Mouse (Mus musculus): ENCODE data around the gene Lpcat2b. TPM values are rescaled to one million over a fixed set of nuclear protein-coding genes. Genes with fewer than 3 reads are reported as not detected.
A peak's percentile ranks its signal among the peaks of the same experiment; 100 is the strongest.
"Not testable (repeated sequence)": the region's sequence is repeated elsewhere in the genome, so short reads cannot be mapped to it uniquely, and the experiment has no call there.

Gene Lpcat2b
- total RNA-seq (2021) = under 1 TPM; 0.25 to 0.30 TPM

GRCm38 (mm10) chr5:107431249-107431648 lies at the start of gene Lpcat2b:
Lpcat2b (plus strand) TSS chr5:107431549.
- DNase-seq = no peak

GRCm38 (mm10) chr5:107386448-107386847 lies 44.9 kb upstream of the Lpcat2b start:
- DNase-seq = not testable (repeated sequence)

- DNase-seq = no peak
These were observed 43.6 kb upstream of the Lpcat2b start for GRCm38 (mm10) chr5:107387788-107388187.

GRCm38 (mm10) chr5:107389373-107389772 lies 42.0 kb upstream of the Lpcat2b start:
- DNase-seq = no peak

- no peak for DNase-seq
These were observed 36.9 kb upstream of the Lpcat2b start for GRCm38 (mm10) chr5:107394437-107394836.

DNA sequence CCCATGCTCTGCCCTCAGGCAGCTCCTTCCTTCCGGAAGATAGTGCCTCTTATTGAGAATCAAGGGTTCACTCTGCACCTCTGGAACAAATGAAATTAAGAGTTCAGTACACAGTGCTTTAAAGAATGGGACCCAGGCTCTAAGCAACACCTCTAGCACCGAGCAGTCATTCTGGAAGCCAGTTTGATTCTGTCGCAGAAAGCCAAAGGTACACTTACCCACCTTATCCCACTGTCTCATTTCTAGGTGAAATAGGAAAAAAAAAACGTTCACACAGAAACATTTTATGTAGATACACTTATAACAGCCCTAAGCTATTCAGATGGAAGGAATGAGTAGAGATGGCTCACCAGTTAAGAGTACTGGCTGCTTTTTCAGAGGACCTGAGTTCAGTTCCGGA lies 28.9 kb upstream of the Lpcat2b start, which contains the start of gene Ephx4:
Gene Ephx4, plus strand, starts transcription at position 301 of the 400 bp plus-strand sequence.
- DNase-seq = no peak

DNA sequence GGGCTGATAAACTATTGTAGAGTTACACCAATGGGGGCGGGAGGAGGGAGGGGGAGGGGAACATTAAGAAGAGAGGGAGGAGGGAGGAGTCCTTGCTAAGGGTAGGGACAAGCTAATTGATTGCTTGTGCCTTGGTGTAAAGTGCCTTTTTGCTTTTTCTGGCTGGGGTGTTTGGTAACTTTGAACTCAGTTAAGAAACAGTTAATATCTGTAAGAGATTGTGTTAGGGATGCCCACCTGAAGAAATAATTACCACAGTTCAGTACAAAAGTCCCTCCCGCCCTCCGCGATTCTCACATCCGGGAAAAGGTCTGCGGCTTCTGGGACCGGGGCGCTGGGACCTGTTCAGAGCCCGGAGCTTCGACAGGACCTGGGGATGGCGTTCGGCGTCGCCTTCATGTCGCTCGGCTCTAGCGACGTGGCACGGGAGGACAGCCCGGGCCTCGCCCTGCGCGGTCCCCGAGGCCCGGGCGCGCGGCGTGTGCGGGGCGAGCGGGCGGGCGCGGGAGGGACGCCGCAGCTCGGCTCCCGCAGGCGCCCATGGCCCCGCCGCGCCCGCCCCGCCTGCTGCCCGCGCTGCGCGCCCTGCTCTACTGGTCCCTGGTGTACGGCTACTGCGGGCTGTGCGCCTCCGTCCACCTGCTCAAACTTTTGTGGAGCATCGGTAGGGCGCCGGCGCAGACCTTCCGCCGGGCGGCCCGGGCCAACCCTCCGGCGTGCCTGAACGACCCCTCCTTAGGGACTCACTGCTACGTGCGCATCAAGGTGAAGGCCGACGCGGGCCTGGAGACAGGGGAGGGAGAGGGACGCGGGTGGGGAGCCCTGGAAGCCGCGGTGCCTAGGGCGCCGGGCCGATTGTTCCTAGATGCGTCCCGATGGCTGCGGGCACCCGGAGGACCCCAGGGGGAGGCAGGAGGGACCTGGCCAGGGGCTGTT lies 28.1 kb upstream of the Lpcat2b start:
- DNase-seq = peak in 1 of 2 experiments; percentile 37

GRCm38 (mm10) chr5:107403947-107404684 lies 27.2 kb upstream of the Lpcat2b start:
- peak in 1 of 2 experiments; percentile 61 for DNase-seq

DNA sequence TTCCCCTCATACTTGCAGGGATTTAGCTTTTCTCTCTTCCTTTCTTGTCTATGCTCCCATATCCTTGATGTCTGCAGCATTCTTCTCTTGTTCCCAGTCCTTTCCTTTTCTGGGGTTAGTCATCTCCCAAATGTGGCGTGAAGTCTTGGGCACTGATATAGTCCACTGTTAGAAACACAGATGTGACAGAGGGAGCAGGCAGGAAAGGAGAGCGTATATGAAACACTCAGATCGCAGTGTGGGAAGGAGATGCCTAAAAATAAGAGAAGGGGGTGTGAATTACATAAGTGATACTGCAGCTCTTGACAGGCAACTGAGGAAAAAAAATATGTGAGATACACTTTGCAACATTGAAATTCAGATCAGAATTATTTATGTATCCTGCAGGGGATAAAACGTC lies 26.0 kb upstream of the Lpcat2b start:
- peak in 1 of 2 experiments; percentile 26 for DNase-seq

- no peak for DNase-seq
These were observed 21.0 kb upstream of the Lpcat2b start for GRCm38 (mm10) chr5:107410305-107410704.

DNA sequence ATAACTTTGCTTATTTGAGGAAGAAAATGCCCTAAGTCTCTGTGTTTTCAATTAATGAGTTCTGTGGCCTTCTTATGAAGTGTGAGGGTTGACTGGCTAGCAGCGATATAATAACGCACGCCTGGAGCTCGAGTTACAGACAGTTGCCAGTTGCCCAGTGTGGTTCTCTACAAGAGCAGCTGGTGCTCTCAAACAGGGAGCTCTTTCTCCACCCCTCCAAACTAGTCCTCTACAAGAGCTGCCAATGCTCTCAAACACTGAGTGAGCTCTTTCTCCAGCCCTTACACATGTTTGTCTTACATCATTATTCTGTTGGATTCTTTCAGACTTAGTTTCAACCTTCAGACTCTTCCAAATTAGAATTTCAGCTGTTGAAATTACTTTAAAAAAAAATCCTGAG lies 20.0 kb upstream of the Lpcat2b start:
- no peak for DNase-seq

DNA sequence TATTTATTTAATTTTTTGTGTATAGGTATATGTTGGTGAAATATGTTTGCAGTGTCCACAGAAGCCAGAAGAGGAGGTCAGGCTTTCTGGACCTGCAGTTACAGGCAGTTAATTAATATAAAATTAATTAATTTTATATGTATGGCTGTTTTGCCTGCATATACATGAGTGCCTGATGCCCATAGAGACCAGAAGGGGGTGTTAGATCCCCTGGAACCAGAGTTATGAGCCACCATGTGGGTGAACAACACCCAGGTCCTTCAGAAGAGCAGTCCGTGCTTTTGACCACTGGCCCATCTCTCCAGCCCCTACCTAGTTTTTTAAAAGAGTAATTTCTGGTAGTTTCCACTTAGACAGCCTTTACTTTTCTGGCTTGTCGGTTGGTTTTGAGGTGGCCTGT lies 19.1 kb upstream of the Lpcat2b start:
- no peak for DNase-seq

- peak in 1 of 2 experiments; percentile 20 for DNase-seq
These were observed 16.3 kb upstream of the Lpcat2b start for GRCm38 (mm10) chr5:107415098-107415497.

GRCm38 (mm10) chr5:107421676-107422075 lies 9.7 kb upstream of the Lpcat2b start:
- DNase-seq = no peak

DNA sequence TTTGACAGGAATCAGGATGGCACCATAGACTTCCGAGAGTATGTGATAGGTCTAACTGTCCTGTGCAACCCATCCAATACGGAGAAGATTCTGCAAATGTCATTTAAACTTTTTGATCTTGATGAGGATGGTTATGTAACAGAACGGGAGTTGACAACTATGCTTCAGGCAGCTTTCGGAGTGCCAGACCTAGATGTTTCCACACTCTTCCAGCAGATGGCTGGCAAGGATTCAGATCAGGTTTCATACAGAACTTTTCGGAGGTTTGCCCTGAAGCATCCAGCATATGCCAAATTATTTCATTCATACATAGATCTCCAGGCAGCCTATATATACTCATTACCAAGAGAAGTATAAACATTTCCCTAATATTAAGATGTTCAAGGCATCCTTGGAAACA lies 2.7 kb downstream of the Lpcat2b start:
- DNase-seq = no peak

GRCm38 (mm10) chr5:107436185-107436584 lies 4.8 kb downstream of the Lpcat2b start:
- no peak for DNase-seq

DNA sequence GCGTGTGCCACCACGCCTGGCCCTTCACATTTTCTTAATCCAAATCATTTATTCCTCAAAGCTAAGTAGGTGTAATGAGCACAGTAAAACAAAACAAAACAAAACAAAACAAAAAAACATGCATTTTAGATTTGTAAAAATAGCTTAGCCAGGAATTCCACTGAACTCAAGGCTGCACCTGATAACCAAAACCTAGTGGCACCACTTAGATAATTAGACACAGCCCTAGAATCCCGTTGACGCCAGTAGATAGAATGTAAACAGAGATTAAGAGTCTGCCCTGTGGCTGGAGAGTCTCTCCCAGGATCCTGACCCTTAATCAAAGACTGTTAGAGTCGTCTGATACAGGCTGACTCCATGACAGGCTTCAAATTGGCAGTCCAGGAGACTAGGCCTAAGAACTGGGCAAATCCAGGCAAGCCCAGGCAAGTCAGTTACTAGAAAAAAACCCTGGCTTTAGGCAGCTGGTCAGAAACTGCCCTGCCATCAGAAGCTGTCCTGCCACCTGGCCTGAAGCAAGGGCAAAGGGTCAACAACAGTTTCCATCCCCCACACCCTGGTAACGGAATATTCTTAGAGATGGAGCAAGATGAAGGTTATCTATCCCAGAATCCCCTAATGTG lies 5.3 kb downstream of the Lpcat2b start:
- DNase-seq = no peak

- peak; percentile 89 to 91 for DNase-seq
These were observed 6.3 kb downstream of the Lpcat2b start, which contains the start of gene Btbd8 for GRCm38 (mm10) chr5:107437464-107438281. Btbd8 (plus strand) TSS chr5:107437997.

DNA sequence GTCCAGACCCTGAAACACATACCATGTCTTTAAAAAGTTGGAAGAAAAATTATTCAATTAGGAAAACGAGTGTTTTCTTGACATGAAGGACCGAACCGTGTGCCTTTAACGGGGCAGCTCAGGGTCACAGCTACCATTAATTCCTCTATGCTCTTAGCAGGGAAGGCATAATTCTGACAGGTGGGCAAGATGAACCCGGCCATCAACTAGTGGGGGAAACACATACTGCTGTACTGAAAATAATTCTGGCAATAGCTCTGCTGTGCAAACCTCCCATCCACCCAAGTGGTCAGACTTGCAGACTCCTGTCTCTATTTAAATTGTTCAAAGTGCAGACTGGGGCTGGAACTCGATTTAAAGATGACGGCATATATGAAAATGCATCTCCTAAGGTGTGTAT lies 7.0 kb downstream of the Lpcat2b start:
- no peak for DNase-seq

DNA sequence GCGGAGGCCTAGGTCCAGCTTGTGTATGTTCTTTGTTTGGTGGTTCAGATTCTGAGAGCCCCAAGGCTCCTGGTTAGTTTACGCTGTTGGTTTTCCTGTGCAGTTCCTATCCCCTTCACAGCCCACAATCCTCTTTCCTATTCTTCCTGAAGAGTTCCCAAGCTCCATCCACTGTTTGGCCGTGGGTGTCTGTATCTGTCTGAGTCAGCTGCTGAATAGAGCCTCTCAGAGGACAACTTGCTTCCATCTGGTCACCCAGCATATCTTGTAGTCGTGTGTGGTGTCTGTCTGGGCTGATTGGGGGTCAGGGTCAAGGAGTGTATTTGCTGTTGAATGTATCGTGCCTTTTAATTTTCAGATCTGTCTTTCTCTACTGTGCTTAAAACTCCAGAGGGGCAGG lies 10.5 kb downstream of the Lpcat2b start:
- DNase-seq = no peak

GRCm38 (mm10) chr5:107444251-107444650 lies 12.9 kb downstream of the Lpcat2b start:
- DNase-seq = no peak

DNA sequence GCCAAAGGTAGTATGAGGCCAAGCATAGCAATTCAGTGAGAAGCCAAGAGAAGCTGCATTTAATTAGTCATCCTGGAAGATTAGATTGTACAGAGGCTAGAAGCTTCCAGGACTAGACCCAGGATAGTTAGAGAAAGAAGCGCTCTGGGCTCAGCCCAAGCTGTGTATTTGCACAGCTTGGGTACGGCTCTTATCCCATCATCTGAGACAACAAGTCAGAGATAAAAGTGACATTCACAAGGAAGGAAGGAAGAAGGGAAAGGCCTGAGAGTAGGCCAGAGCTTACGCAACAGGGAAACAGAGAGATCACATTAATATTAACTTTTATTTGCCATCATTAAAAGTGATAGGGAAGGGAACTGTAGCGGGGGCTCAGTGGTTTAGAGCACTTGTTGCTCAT lies 16.6 kb downstream of the Lpcat2b start:
- no peak for DNase-seq
